Mouse (Mus musculus) hindbrain, embryonic 11.5 days (tissue): ENCODE data around the gene Iqsec1. TPM values are rescaled to one million over a fixed set of nuclear protein-coding genes. Genes with fewer than 3 reads are reported as not detected.

ENCODE experiments used
- ATAC-seq: fragments of 200-750 bp; cut with Nextera tagmentation; 2 replicates; pipeline ENCODE4 v1.8.0; 2017; ENCODE audit warnings: mild to moderate bottlenecking, moderate TSS enrichment, moderate library complexity; ENCODE audit not compliant: low FRiP score
- DNase-seq: peaks from one replicate; pipeline ENCODE4 v3.0.0-alpha.2; 2015; ENCODE audit warnings: low spot score
- H3K27ac ChIP-seq: fragments of 300-500 bp; sonication (generic); 2 replicates; pipeline ENCODE4 v1.5.1; 2014; ENCODE audit warnings: mild to moderate bottlenecking, low read depth, low read length
- H3K27me3 ChIP-seq: fragments of 300-500 bp; sonication (generic); 2 replicates; pipeline ENCODE4 v1.6.1; 2014; ENCODE audit warnings: mild to moderate bottlenecking, low read length, moderate library complexity, mixed read lengths; ENCODE audit not compliant: control insufficient read depth, insufficient read depth
- H3K36me3 ChIP-seq: fragments of 300-500 bp; sonication (generic); 2 replicates; pipeline ENCODE4 v1.6.1; 2014; ENCODE audit warnings: mild to moderate bottlenecking, low read length, moderate library complexity, mixed read lengths; ENCODE audit not compliant: control insufficient read depth, insufficient read depth
- H3K4me1 ChIP-seq: fragments of 300-500 bp; sonication (generic); replicated peaks from 2 replicates; pipeline ENCODE4 v1.6.1; 2014; ENCODE audit warnings: low read length, mixed read lengths; ENCODE audit not compliant: control insufficient read depth, insufficient read depth
- H3K4me2 ChIP-seq: fragments of 300-500 bp; sonication (generic); replicated peaks from 2 replicates; pipeline ENCODE4 v1.6.1; 2014; ENCODE audit warnings: mild to moderate bottlenecking, low read depth, low read length
- H3K4me3 ChIP-seq: fragments of 300-500 bp; sonication (generic); 2 replicates; pipeline ENCODE4 v1.5.1; 2014; ENCODE audit warnings: low read depth, low read length
- H3K9ac ChIP-seq: fragments of 300-500 bp; sonication (generic); 2 replicates; pipeline ENCODE4 v1.6.1; 2014; ENCODE audit warnings: low read depth, low read length
- H3K9me3 ChIP-seq: fragments of 300-500 bp; sonication (generic); 2 replicates; pipeline ENCODE4 v1.6.1; 2016; ENCODE audit warnings: low read length; ENCODE audit not compliant: control insufficient read depth
- WGBS: fragments of 180-500 bp; shearing (Covaris S2); extraction: QIAGEN DNeasy Blood & Tissue Kit; methylation state at CpG from one replicate; pipeline ENCODE4 v1.1.7; 2014; 5-methylcytosine and 5-hydroxymethylcytosine counted together
- polyA plus RNA-seq: library from polyadenylated mRNA; unstranded; fragments of >200 nt; fragmentation: Nextera tagmentation; extraction: Ambion mirVana; gene quantifications from 2 replicates; pipeline ENCODE4 v1.2.1, GENCODE M21; 2014

Iqsec1 gene
- polyA plus RNA-seq, 1 experiment from 2014 or later: 22.4 TPM

DNA sequence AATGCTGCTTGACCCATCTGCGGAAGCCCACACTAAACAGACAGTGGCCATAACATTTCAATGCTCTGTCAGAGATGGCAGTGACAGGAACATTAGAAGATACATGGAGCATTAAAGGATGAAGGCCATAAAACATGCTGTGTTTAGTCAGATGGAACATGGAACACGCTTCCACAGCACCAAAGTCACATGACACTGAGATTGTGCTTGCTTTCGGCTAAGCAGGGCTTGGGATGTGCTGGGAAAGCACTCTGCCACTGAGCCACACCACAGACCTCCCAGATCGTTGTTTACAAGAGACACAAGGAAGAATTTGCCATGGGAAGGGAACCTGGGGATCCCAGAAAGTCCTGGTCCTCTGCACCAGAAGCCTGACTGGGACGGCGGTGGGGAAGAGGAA lies 269.1 kb downstream of the Iqsec1 start:
- DNase-seq (no peak), ATAC-seq (no peak)
- Histone ChIP-seq H3K36me3 (no peaks in the 10 kb centered on the region), H3K4me1 (peaks cover 8% of the 10 kb centered on the region; the same call in 1 of the 2 replicates), H3K4me2 (no peak overlapping the region), H3K27me3 (no peaks in the 10 kb centered on the region), H3K27ac (no peak overlapping the region), H3K9ac (no peak overlapping the region), H3K4me3 (no peak overlapping the region), H3K9me3 (no peaks in the 10 kb centered on the region)
- 93% methylated on average over 6 of the region's 6 CpGs for WGBS

DNA sequence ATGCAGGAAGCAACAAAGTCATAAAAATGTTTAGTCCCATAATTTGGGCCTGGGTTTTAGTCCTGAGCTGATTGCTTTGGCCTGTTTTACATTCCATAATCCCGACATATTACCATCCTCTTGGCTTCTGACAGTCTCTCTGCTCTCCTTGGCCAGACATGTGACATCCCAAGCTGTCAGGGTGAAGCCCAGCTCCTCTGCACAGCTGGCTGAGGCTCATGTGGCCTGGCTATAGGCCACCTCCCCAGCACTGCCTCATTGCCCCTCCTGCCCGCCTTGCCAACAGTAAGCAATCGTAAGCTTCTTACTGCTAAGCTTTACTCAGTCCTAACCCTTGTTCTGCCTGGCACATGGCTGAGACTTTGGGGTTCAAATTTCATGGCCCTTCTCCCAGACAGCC lies 270.0 kb downstream of the Iqsec1 start:
- Histone ChIP-seq H3K27me3 (no peaks in the 10 kb centered on the region), H3K9me3 (no peaks in the 10 kb centered on the region), H3K36me3 (no peaks in the 10 kb centered on the region), H3K4me2 (no peak overlapping the region), H3K9ac (no peak overlapping the region), H3K4me1 (peaks cover 8% of the 10 kb centered on the region), H3K27ac (no peak overlapping the region), H3K4me3 (no peak overlapping the region)
- 94% methylated on average over 3 of the region's 3 CpGs for WGBS
- ATAC-seq: no peak
- no peak for DNase-seq

DNA sequence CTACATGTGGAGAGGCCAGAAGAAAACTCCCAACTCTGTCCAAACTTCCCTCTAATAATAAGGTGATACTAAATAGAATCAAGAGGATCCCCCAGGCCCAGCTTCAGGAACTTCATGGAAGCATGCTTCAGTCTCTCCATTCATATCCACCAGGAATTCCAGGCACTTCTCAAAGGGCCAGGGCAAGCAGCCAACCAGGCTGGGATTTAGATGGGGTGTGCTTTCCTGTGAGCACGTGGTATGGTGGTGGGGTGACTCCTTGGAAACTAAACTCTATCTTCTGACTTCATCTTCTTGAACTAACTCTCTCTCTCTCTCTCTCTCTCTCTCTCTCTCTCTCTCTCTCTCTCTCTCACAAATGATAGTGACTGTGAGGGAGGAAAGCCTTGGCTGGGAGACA lies 270.8 kb downstream of the Iqsec1 start:
- H3K9me3 ChIP-seq: no peaks in the 10 kb centered on the region
- H3K9ac ChIP-seq: no peak overlapping the region
- no peak overlapping the region for H3K4me3 ChIP-seq
- no peak for ATAC-seq
- no peaks in the 10 kb centered on the region for H3K27me3 ChIP-seq
- no peak for DNase-seq
- peaks cover 13% of the 10 kb centered on the region for H3K4me1 ChIP-seq
- no peak overlapping the region for H3K27ac ChIP-seq
- no peak overlapping the region for H3K4me2 ChIP-seq
- 70% methylated on average over 1 of the region's 1 CpGs for WGBS
- no peaks in the 10 kb centered on the region for H3K36me3 ChIP-seq

DNA sequence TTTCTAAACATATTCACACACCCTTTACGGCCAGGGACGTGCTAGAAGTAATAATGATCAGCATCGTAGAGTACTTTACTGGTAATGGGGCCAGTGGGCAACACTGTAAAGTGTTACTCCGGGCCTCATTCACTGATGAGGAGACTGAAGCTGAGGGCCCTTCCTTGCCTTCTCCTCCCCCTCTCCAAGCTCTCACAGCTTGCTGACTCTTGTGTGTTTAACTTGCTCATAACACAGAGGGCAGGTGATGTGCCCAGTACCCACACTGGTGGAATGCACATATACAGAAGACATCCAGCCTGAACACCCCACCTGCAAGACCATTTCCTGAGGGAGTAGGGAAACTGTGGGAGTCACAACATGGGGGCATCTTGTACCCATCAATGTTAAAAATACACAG lies 271.6 kb downstream of the Iqsec1 start:
- Histone ChIP-seq H3K9ac (no peak overlapping the region; the same call in 1 of the 2 replicates), H3K9me3 (no peaks in the 10 kb centered on the region), H3K4me2 (peak overlapping the region; percentile 84; the same call in 1 of the 2 replicates), H3K27ac (no peak overlapping the region), H3K4me1 (peaks cover 21% of the 10 kb centered on the region), H3K36me3 (no peaks in the 10 kb centered on the region), H3K4me3 (peak overlapping the region; percentile 64), H3K27me3 (no peaks in the 10 kb centered on the region)
- ATAC-seq (peak; percentile 15; the same call in 1 of the 2 replicates), DNase-seq (no peak)
- 45% methylated on average over 4 of the region's 4 CpGs for WGBS

DNA sequence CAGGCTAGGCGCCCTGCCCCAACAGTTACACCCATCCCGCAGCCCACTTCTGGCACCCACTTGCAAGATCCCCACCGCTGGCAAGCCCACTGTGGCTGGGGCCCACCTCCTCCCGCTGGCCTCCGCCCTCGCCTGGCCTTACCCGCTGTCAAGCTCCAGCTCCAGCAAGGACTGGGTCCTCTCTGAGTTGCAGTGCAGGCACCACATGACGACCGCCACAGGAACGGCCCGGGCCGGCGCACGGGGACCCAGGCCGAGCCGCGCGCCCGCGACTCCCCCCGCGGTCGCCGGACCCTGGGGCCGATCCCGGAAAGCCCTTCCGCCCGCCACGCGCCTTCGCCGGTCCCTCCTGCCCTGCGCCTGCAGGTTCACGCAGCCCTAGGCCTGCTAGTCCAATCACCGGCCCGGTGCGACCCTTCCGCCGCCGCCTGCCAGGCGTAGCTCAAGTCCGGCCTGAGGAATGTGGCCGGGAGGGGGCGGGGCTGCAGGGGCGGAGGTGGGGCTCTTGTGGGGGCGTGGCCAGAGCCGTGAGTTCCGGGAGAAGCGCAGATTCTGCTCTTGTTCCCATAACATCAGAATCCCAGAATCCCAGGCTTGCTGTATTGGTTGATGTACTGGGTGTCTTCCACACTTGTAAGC lies 272.3 kb downstream of the Iqsec1 start:
- DNase-seq (peak; percentile 89), ATAC-seq (peak; percentile 74)
- peak overlapping the region; percentile 73 for H3K9ac ChIP-seq
- H3K27me3 ChIP-seq: no peaks in the 10 kb centered on the region
- H3K27ac ChIP-seq: peak overlapping the region; percentile 39; the same call in 1 of the 2 replicates
- no peaks in the 10 kb centered on the region for H3K36me3 ChIP-seq
- H3K4me3 ChIP-seq: peak overlapping the region; percentile 64
- no peaks in the 10 kb centered on the region for H3K9me3 ChIP-seq
- peak overlapping the region; percentile 84 for H3K4me2 ChIP-seq
- H3K4me1 ChIP-seq: peaks cover 22% of the 10 kb centered on the region
- WGBS: under 1% methylated on average over 35 of the region's 49 CpGs

DNA sequence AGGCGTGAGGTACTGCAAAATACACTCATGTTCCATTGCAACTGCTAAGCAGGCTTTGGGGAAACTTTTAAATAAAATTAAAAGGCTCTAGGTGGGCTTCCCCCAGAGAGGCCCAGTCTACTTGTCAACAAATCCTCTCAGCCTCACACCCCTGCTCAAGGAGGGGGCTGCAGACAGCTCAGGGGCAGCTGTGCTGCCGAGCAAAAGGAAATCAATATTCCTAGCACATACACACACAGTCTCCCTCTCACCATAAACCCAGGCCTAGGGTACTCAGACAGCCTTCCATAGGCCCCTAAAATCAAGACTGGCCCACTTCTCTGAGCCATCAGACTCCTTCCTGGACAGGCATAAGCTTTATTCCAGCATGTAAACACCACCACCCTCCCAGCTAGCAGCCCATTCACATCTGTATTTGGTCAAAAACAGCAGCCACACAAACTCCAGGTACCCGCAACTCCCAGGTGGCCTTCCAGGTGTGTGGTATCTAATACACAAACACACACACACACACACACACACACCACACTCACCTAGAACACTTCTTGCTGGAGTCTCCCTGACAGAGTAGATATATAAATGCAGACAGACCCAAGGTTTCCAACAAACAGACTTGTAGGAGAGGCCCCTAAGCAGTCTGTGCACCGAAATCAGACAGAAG lies 273.1 kb downstream of the Iqsec1 start:
- H3K4me1 ChIP-seq: peaks cover 24% of the 10 kb centered on the region
- 60% methylated on average over 4 of the region's 4 CpGs for WGBS
- ATAC-seq (0 out of 2 replicates have a peak, but pooled peaks have one; percentile 28), DNase-seq (no peak)
- H3K4me2 ChIP-seq: peak overlapping the region; percentile 84
- peak overlapping the region; percentile 73 for H3K9ac ChIP-seq
- H3K36me3 ChIP-seq: no peaks in the 10 kb centered on the region
- H3K9me3 ChIP-seq: no peaks in the 10 kb centered on the region
- H3K27ac ChIP-seq: peak overlapping the region; percentile 30
- H3K27me3 ChIP-seq: no peaks in the 10 kb centered on the region
- peak overlapping the region; percentile 64 for H3K4me3 ChIP-seq

DNA sequence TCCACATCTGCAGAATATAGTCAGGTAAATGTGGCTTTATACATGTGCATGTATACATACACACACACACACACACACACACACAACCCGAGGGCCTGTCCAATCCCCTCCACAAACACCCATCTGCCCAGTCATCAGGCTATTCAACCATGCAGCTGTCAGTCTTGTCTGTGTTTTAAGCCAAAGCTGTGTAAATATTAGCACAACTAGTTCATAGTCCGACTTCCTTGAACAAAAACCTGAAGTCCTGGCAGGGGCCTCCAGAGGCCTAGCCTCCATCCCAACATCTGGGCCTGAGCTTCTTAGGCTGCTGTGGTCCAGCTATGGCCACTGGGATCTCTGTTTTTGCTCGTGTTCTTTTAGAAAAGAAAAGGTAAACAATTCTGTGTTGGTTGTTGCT lies 274.8 kb downstream of the Iqsec1 start:
- peaks cover 24% of the 10 kb centered on the region for H3K4me1 ChIP-seq
- no peak overlapping the region for H3K9ac ChIP-seq
- no peak overlapping the region for H3K27ac ChIP-seq
- WGBS: 69% methylated on average over 3 of the region's 3 CpGs
- H3K4me2 ChIP-seq: no peak overlapping the region
- DNase-seq (no peak), ATAC-seq (no peak)
- no peaks in the 10 kb centered on the region for H3K9me3 ChIP-seq
- no peaks in the 10 kb centered on the region for H3K27me3 ChIP-seq
- no peak overlapping the region for H3K4me3 ChIP-seq
- no peaks in the 10 kb centered on the region for H3K36me3 ChIP-seq

DNA sequence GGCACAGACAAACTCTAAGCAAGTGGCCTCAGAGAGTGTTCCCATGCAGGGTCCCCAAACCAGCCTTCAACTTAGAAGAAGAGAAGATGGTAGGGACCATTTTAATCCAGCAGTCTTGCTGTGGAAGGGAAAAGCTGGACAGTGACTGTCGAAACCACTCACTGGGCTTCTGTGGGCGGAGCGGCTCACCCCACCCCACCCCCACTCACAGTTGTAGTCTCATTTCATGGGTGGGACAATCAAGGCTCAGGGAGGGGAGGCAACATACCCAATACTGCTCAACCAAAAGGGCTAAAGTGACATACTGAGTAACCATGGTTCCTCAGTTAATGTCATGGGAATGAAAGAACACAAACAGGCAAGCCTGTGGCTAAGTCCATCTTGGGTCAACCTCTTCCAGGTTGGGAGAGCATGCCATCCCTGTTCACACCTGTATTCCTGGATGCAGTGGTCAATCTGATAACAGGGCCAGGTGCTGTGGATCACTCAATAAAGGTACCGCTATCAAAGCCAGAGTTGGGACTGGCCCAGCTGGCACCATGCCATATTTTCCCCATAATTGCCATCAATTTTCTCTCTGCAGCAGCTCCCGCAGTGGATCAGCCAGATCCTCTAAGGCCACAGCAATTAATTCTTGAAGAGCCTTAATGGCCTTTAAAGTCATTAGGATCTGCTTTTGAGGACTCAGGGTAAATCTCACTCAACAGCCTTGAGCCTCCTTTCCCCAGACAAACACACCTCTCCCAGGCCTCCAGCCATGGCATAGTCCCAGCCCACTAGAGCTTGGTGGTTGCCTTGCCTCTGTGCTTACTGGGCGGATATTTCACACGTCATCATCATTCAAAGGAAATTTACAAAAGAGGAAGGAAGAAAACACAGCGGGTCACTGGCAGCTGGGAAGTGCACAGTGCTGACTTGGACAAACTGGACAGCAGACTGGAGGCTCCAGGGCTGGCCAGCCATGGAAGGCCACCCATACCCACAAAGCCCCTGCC lies 275.7 kb downstream of the Iqsec1 start:
- 73% methylated on average over 8 of the region's 8 CpGs for WGBS
- Histone ChIP-seq H3K27me3 (no peaks in the 10 kb centered on the region), H3K27ac (peak overlapping the region; percentile 76), H3K9me3 (no peaks in the 10 kb centered on the region), H3K36me3 (no peaks in the 10 kb centered on the region), H3K9ac (no peak overlapping the region), H3K4me3 (no peak overlapping the region), H3K4me1 (peaks cover 24% of the 10 kb centered on the region), H3K4me2 (no peak overlapping the region)
- DNase-seq (no peak), ATAC-seq (no peak; the same call in 1 of the 2 replicates)
